Mouse (Mus musculus) MEL (cell line): ENCODE measurements around the gene Lyrm7. TPM values are rescaled to one million over a fixed set of nuclear protein-coding genes. Genes with fewer than 3 reads are reported as not detected.

ENCODE experiments used
- DNase-seq: peaks from one replicate; pipeline ENCODE4 v3.0.0; 2011; ENCODE audit warnings: low read depth, low spot score
- H3K27ac ChIP-seq: 2 replicates; pipeline ENCODE4 v1.5.1; 2012; ENCODE audit warnings: low read depth, mild to moderate bottlenecking, control low read depth, low read length, moderate library complexity; ENCODE audit not compliant: control insufficient read depth
- H3K27me3 ChIP-seq, 2 experiments: fragments of 150-350 bp in 1 of 2; sonication (generic) in 1 of 2; 2 replicates each; pipeline ENCODE4 v1.6.1; 2012; ENCODE audit warnings: low read length in 2 of 2, mild to moderate bottlenecking in 2 of 2, improper control_type of control experiment in 1 of 2, moderate library complexity in 1 of 2; ENCODE audit not compliant: insufficient read depth in 2 of 2, control insufficient read depth in 1 of 2
- H3K36me3 ChIP-seq, 2 experiments: 2 replicates each; pipeline ENCODE4 v1.6.1; 2012 to 2014; ENCODE audit warnings: low read length in 2 of 2, improper control_type of control experiment in 1 of 2, inconsistent platforms in 1 of 2, mild to moderate bottlenecking in 1 of 2; ENCODE audit not compliant: insufficient read depth in 2 of 2, control insufficient read depth in 1 of 2
- H3K4me1 ChIP-seq, 2 experiments: fragments of 150-350 bp in 1 of 2; sonication (generic) in 1 of 2; 2 replicates each; pipeline ENCODE4 v1.6.1; 2012; ENCODE audit warnings: low read length in 2 of 2, improper control_type of control experiment in 1 of 2, mild to moderate bottlenecking in 1 of 2; ENCODE audit not compliant: insufficient read depth in 2 of 2, control insufficient read depth in 1 of 2
- H3K4me3 ChIP-seq, 2 experiments: fragments of 150-350 bp in 1 of 2; sonication (generic) in 1 of 2; 2 replicates each; pipeline ENCODE4 v1.5.1; 2012; ENCODE audit warnings: low read depth in 2 of 2, low read length in 2 of 2, mild to moderate bottlenecking in 2 of 2, moderate library complexity in 2 of 2, control low read depth in 1 of 2, improper control_type of control experiment in 1 of 2; ENCODE audit not compliant: control insufficient read depth in 1 of 2, insufficient read depth in 1 of 2
- H3K79me2 ChIP-seq: 2 replicates; pipeline ENCODE4 v1.6.1; 2012; ENCODE audit warnings: mild to moderate bottlenecking, low read length, moderate library complexity; ENCODE audit not compliant: control insufficient read depth, poor library complexity, insufficient read depth
- H3K9ac ChIP-seq: 2 replicates; pipeline ENCODE4 v1.6.1; 2012; ENCODE audit warnings: low read depth, mild to moderate bottlenecking, control low read depth, low read length, moderate library complexity; ENCODE audit not compliant: control insufficient read depth, poor library complexity, severe bottlenecking
- H3K9me3 ChIP-seq: fragments of 150-350 bp; sonication (generic); replicated peaks from 2 replicates; pipeline ENCODE4 v1.6.1; 2012; ENCODE audit warnings: mild to moderate bottlenecking, low read length, improper control_type of control experiment, moderate library complexity; ENCODE audit not compliant: insufficient read depth
- CHD1 ChIP-seq: IDR thresholded peaks from 2 replicates; pipeline ENCODE4 v1.6.1; 2012; ENCODE audit warnings: low read depth, mild to moderate bottlenecking, inconsistent platforms, low read length, improper control_type of control experiment
- CHD2 ChIP-seq: IDR thresholded peaks from 2 replicates; pipeline ENCODE4 v1.6.1; 2011; ENCODE audit warnings: low read length, improper control_type of control experiment
- CTCF ChIP-seq, 3 experiments: IDR thresholded peaks in 2 of 3; conservative IDR thresholded peaks in 1 of 3; 2 replicates each; pipeline ENCODE4 v1.5.1; 2011 to 2012; ENCODE audit warnings: low read length in 3 of 3, low read depth in 2 of 3, mild to moderate bottlenecking in 2 of 3, improper control_type of control experiment in 1 of 3, inconsistent platforms in 1 of 3, mixed read lengths in 1 of 3, moderate library complexity in 1 of 3; ENCODE audit not compliant: control insufficient read depth in 1 of 3, insufficient read depth in 1 of 3, poor library complexity in 1 of 3, severe bottlenecking in 1 of 3
- ELF1 ChIP-seq: IDR thresholded peaks from 2 replicates; pipeline ENCODE4 v1.6.1; 2014; ENCODE audit warnings: low read depth, mild to moderate bottlenecking, inconsistent platforms, low read length, improper control_type of control experiment, moderate library complexity
- EP300 ChIP-seq, 2 experiments: IDR thresholded peaks; 2 replicates each; pipeline ENCODE4 v1.6.1; 2011; ENCODE audit warnings: improper control_type of control experiment in 2 of 2, low read length in 2 of 2, low read depth in 1 of 2, mild to moderate bottlenecking in 1 of 2
- ETS1 ChIP-seq: IDR thresholded peaks from 2 replicates; pipeline ENCODE4 v1.6.1; 2012; ENCODE audit warnings: low read depth, mild to moderate bottlenecking, inconsistent platforms, low read length, improper control_type of control experiment, moderate library complexity
- GATA1 ChIP-seq: IDR thresholded peaks from 2 replicates; pipeline ENCODE4 v1.6.1; 2011; ENCODE audit warnings: low read depth, low read length, improper control_type of control experiment
- HCFC1 ChIP-seq: IDR thresholded peaks from 2 replicates; pipeline ENCODE4 v1.6.1; 2012; ENCODE audit warnings: low read depth, mild to moderate bottlenecking, inconsistent platforms, low read length, improper control_type of control experiment, moderate library complexity
- POLR2A ChIP-seq, 2 experiments: IDR thresholded peaks; 2 replicates each; pipeline ENCODE4 v1.6.1; 2011 to 2012; ENCODE audit warnings: low read length in 2 of 2, mild to moderate bottlenecking in 2 of 2, control low read depth in 1 of 2, improper control_type of control experiment in 1 of 2, low read depth in 1 of 2, moderate library complexity in 1 of 2; ENCODE audit not compliant: control insufficient read depth in 1 of 2, insufficient read depth in 1 of 2, poor library complexity in 1 of 2
- POLR2AphosphoS5 ChIP-seq: IDR thresholded peaks from 2 replicates; pipeline ENCODE4 v1.6.1; 2012; ENCODE audit warnings: low read depth, borderline replicate concordance, mild to moderate bottlenecking, inconsistent platforms, low read length, moderate library complexity, mixed read lengths
- RAD21 ChIP-seq: IDR thresholded peaks from 2 replicates; pipeline ENCODE4 v1.6.1; 2011; ENCODE audit warnings: mild to moderate bottlenecking, low read depth, low read length, improper control_type of control experiment
- SMC3 ChIP-seq: IDR thresholded peaks from 2 replicates; pipeline ENCODE4 v1.6.1; 2011; ENCODE audit warnings: low read depth, low read length, improper control_type of control experiment
- TAL1 ChIP-seq: IDR thresholded peaks from 2 replicates; pipeline ENCODE4 v1.6.1; 2012; ENCODE audit warnings: mild to moderate bottlenecking, inconsistent platforms, low read length, moderate library complexity, mixed read lengths
- TCF12 ChIP-seq: IDR thresholded peaks from 2 replicates; pipeline ENCODE4 v1.6.1; 2014; ENCODE audit warnings: low read depth, mild to moderate bottlenecking, inconsistent platforms, low read length, improper control_type of control experiment, moderate library complexity
- USF2 ChIP-seq, 2 experiments: IDR thresholded peaks; 2 replicates each; pipeline ENCODE4 v1.6.1; 2011 to 2012; ENCODE audit warnings: improper control_type of control experiment in 2 of 2, low read length in 2 of 2, borderline replicate concordance in 1 of 2, inconsistent platforms in 1 of 2, low read depth in 1 of 2, mild to moderate bottlenecking in 1 of 2; ENCODE audit not compliant: insufficient read depth in 1 of 2
- ZMIZ1 ChIP-seq: IDR thresholded peaks from 2 replicates; pipeline ENCODE4 v1.6.1; 2012; ENCODE audit warnings: low read depth, mild to moderate bottlenecking, inconsistent platforms, low read length, improper control_type of control experiment, moderate library complexity
- polyA plus RNA-seq, 2 experiments: library from polyadenylated mRNA; stranded (reverse) in 1 of 2; unstranded in 1 of 2; fragments of >175 nt in 1 of 2; fragments of >200 nt in 1 of 2; gene quantifications; 2 replicates each; pipeline versions ENCODE4 v1.2.1 to v1.2.4; 2012; ENCODE audit warnings: low replicate concordance in 2 of 2, low read depth in 1 of 2; ENCODE audit not compliant: insufficient read length in 2 of 2, insufficient read depth in 1 of 2, missing spikeins in 1 of 2
- total RNA-seq: library from RNA; depleted of rRNA; stranded (reverse); fragments of 300-350 nt; gene quantifications from 2 replicates; pipeline ENCODE4 v1.2.3, GENCODE M21; 2012

Lyrm7 gene
- total and polyA plus RNA-seq, 3 experiments, result 12.3 to 188 (median 20.9) TPM

GRCm38 (mm10) chr11:54834596-54834995 lies 26.1 kb downstream of the Lyrm7 start:
- peak; percentile 77 for DNase-seq
- peak; percentile 47 for TF ChIP-seq SMC3
- no peak for TF ChIP-seq HCFC1
- TF ChIP-seq CTCF (IDR thresholded peaks at IDR 0.05 in 2 of 3, conservative IDR thresholded peaks at IDR 0.05 in 1 of 3; ENCODE audit: control insufficient read depth in 1 of 3, insufficient read depth in 1 of 3, low read depth in 2 of 3, low read length in 3 of 3, poor library complexity in 1 of 3, severe bottlenecking in 1 of 3), result peak; percentile 72 to 86 (median 77)
- TF ChIP-seq RAD21, result peak; percentile 18
- Histone ChIP-seq H3K36me3 (no peaks in the 10 kb centered on the region; a peak in 1 of 4 replicates), H3K9me3 (no peaks in the 10 kb centered on the region), H3K9ac (no peak overlapping the region), H3K27me3 (no peaks in the 10 kb centered on the region), H3K79me2 (no peaks in the 10 kb centered on the region), H3K4me1 (peaks cover 0 to 7% of the 10 kb centered on the region in 2 experiments; a peak in 1 of 4 replicates), H3K4me3 (no peak overlapping the region), H3K27ac (no peak overlapping the region)

GRCm38 (mm10) chr11:54833833-54834232 lies 26.9 kb downstream of the Lyrm7 start:
- peaks cover 0 to 7% of the 10 kb centered on the region in 2 experiments; a peak in 1 of 4 replicates for H3K4me1 ChIP-seq
- H3K27me3 ChIP-seq, result no peaks in the 10 kb centered on the region
- no peaks in the 10 kb centered on the region; a peak in 1 of 4 replicates for H3K36me3 ChIP-seq
- H3K9ac ChIP-seq, result no peak overlapping the region
- H3K4me3 ChIP-seq, result no peak overlapping the region
- DNase-seq, result no peak
- TF ChIP-seq ETS1, result no peak
- TF ChIP-seq CTCF (IDR thresholded peaks at IDR 0.05 in 2 of 3, conservative IDR thresholded peaks at IDR 0.05 in 1 of 3; ENCODE audit: control insufficient read depth in 1 of 3, insufficient read depth in 1 of 3, low read depth in 2 of 3, low read length in 3 of 3, poor library complexity in 1 of 3, severe bottlenecking in 1 of 3), result no peak
- no peak for TF ChIP-seq ELF1
- no peak for TF ChIP-seq CHD1
- TF ChIP-seq TAL1, result no peak
- no peak for TF ChIP-seq EP300 (IDR thresholded peaks at IDR 0.05; ENCODE audit: low read depth in 1 of 2, low read length in 2 of 2)
- TF ChIP-seq TCF12, result no peak
- no peak for TF ChIP-seq POLR2A (IDR thresholded peaks at IDR 0.05; ENCODE audit: control insufficient read depth in 1 of 2, insufficient read depth in 1 of 2, low read depth in 1 of 2, low read length in 2 of 2, poor library complexity in 1 of 2)
- TF ChIP-seq CHD2, result no peak
- TF ChIP-seq ZMIZ1, result no peak
- TF ChIP-seq POLR2AphosphoS5, result no peak
- no peak for TF ChIP-seq RAD21
- no peak for TF ChIP-seq USF2 (IDR thresholded peaks at IDR 0.05; ENCODE audit: borderline replicate concordance in 1 of 2, insufficient read depth in 1 of 2, low read depth in 1 of 2, low read length in 2 of 2)
- TF ChIP-seq GATA1, result no peak
- H3K9me3 ChIP-seq, result no peaks in the 10 kb centered on the region
- no peaks in the 10 kb centered on the region for H3K79me2 ChIP-seq
- no peak overlapping the region for H3K27ac ChIP-seq
